In the genomic region with DNA sequence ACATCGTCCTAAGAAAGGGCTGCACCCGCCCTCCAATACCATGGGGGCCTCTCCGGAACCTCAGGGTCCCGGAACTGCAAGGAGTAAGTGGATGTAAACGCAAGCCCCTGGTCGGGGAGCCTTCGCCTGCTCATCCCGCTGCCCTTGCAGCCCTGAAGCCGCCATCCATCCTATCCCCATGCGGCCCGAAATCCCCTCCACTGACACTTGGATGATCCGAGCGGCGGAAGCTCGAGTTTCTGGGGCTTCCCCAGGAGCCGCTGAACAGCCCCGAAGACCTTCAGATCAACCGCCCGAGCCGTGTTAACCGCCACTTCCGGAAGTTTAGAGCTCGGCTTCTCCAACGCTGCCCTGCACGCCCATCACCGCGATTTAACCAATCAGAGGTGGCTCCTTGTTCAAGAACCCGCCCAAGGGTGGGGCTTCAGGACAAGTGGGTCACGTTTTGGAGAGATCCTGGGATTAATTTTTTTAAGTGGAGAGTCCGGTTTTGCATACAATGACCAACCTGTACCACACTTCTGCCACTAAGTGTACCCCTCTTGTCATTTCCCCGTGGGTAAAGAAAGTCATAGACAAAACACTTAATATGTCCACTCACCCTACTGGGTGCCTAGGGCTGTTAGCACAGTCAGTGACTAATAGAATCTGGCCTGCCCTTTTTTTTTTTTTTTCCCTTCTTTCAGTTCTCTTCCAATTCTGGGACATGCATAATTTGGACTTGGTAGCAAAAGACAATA, we compare ENCODE assay signal across 8 mouse cellular contexts. TPM values are rescaled to one million over a fixed set of nuclear protein-coding genes. Genes with fewer than 3 reads are reported as not detected.
DNase-seq lines count a peak whose midpoint lies in the region; ATAC-seq and TF ChIP-seq lines count a peak whose summit lies in the region.

No protein-coding gene starts in this region.

- H3K9me3 ChIP-seq in ES-Bruce4 (replicated peaks; ENCODE audit: control insufficient read depth, insufficient read depth, low read length, poor library complexity, severe bottlenecking), result no peaks in the 10 kb centered on the region
- H3K9me3 ChIP-seq in forebrain, embryonic 14.5 days (replicated peaks; ENCODE audit: control insufficient read depth, low read length), result no peaks in the 10 kb centered on the region
- H3K9me3 ChIP-seq in neural tube, embryonic 15.5 days (replicated peaks), result no peaks in the 10 kb centered on the region

- no peak for TF ChIP-seq POLR2A in ES-Bruce4 (IDR thresholded peaks at IDR 0.05; ENCODE audit: insufficient read depth, low read length)

- no peak overlapping the region for H3K27ac ChIP-seq in ES-Bruce4 (ENCODE audit: insufficient read depth, low read length)
- peak overlapping the region; percentile 52 for H3K27ac ChIP-seq in forebrain, embryonic 14.5 days (ENCODE audit: low read depth, low read length)
- peak overlapping the region; percentile 79 for H3K27ac ChIP-seq in neural tube, embryonic 15.5 days (replicated peaks)

- H3K4me1 ChIP-seq in ES-Bruce4 (ENCODE audit: control insufficient read depth, insufficient read depth, low read length), result no peaks in the 10 kb centered on the region
- peaks cover 4% of the 10 kb centered on the region; the same call in 1 of the 2 replicates for H3K4me1 ChIP-seq in forebrain, embryonic 14.5 days (ENCODE audit: control insufficient read depth, insufficient read depth, low read length)
- peaks cover 6% of the 10 kb centered on the region for H3K4me1 ChIP-seq in neural tube, embryonic 15.5 days

- H3K4me2 ChIP-seq in forebrain, embryonic 14.5 days (ENCODE audit: low read length), result peak overlapping the region; percentile 92
- H3K4me2 ChIP-seq in neural tube, embryonic 15.5 days, result peak overlapping the region; percentile 73

- peak; percentile 98 for DNase-seq in forebrain, embryonic 14.5 days (ENCODE audit: low spot score)
- DNase-seq in heart, postnatal 14 days, result peak; percentile 97 to 99
- peak; percentile 98 for DNase-seq in layer of hippocampus, adult 11-12 months (ENCODE audit: low spot score)
- DNase-seq in lung, adult 18-20 months, result peak; percentile 98
- DNase-seq in testis, postnatal 14 days (ENCODE audit: low spot score), result peak; percentile 95

- peak overlapping the region; percentile 93 for H3K4me3 ChIP-seq in ES-Bruce4 (ENCODE audit: low read depth, low read length)
- H3K4me3 ChIP-seq in forebrain, embryonic 14.5 days (ENCODE audit: low read depth, low read length), result peak overlapping the region; percentile 68
- H3K4me3 ChIP-seq in neural tube, embryonic 15.5 days (replicated peaks), result peak overlapping the region; percentile 64

- peak overlapping the region; percentile 83 for H3K9ac ChIP-seq in ES-Bruce4 (ENCODE audit: low read depth, poor library complexity, severe bottlenecking)
- peak overlapping the region; percentile 89 for H3K9ac ChIP-seq in forebrain, embryonic 14.5 days (ENCODE audit: low read length)
- H3K9ac ChIP-seq in neural tube, embryonic 15.5 days (replicated peaks), result peak overlapping the region; percentile 73

- no peaks in the 10 kb centered on the region for H3K27me3 ChIP-seq in ES-Bruce4 (ENCODE audit: control insufficient read depth, insufficient read depth, low read length, poor library complexity, severe bottlenecking)
- no peaks in the 10 kb centered on the region for H3K27me3 ChIP-seq in forebrain, embryonic 14.5 days (replicated peaks; ENCODE audit: control insufficient read depth, insufficient read depth, low read length)
- no peaks in the 10 kb centered on the region for H3K27me3 ChIP-seq in neural tube, embryonic 15.5 days (replicated peaks)

- peaks cover 4% of the 10 kb centered on the region; the same call in 1 of the 2 replicates for H3K36me3 ChIP-seq in ES-Bruce4 (ENCODE audit: control insufficient read depth, insufficient read depth, low read length, poor library complexity, severe bottlenecking)
- peaks cover 5% of the 10 kb centered on the region; the same call in 1 of the 2 replicates for H3K36me3 ChIP-seq in forebrain, embryonic 14.5 days (ENCODE audit: control insufficient read depth, insufficient read depth, low read length)
- no peaks in the 10 kb centered on the region for H3K36me3 ChIP-seq in neural tube, embryonic 15.5 days

- TF ChIP-seq EP300 in ES-Bruce4 (IDR thresholded peaks at IDR 0.05; ENCODE audit: insufficient read depth, low read depth, low read length), result no peak

- no peak for TF ChIP-seq CTCF in ES-Bruce4 (IDR thresholded peaks at IDR 0.05; ENCODE audit: low read depth, low read length)

- intact Hi-C loops in heart, postnatal 14 days (cut with DNase I), result loop anchor here (2.0 kb wide), 1 partner anchor 13 kb away; no protein-coding TSS in a partner anchor

- ATAC-seq in cerebellum, adult (ENCODE audit: insufficient number of reproducible peaks, low FRiP score, low TSS enrichment), result peak; percentile 99
- peak; percentile 99 for ATAC-seq in forebrain, embryonic 14.5 days
- peak; percentile 99 for ATAC-seq in neural tube, embryonic 15.5 days (ENCODE audit: low FRiP score)

- WGBS in forebrain, embryonic 14.5 days, result under 1% methylated on average over 31 of the region's 31 CpGs
- WGBS in neural tube, embryonic 15.5 days, result under 1% methylated on average over 31 of the region's 31 CpGs

RNA-seq across cellular contexts. Expression of gene Acyp1, which starts 8.0 kb away (rescaled TPM):
- 47.1 and 53.7 TPM in 2 replicates for polyA plus RNA-seq in ES-Bruce4 (2011; ENCODE audit: insufficient read depth, insufficient read length, low read depth, missing spikeins)
- 60.3 and 65.9 TPM in 2 replicates for polyA plus RNA-seq in forebrain, embryonic 14.5 days (2014; fragmentation: Nextera tagmentation; extraction: Ambion mirVana)
- 10 to 100 TPM; 19.2 to 20.3 TPM for total RNA-seq in heart, postnatal 14 days (2021)
- 53.3 and 53.5 TPM in 2 replicates for polyA plus RNA-seq in neural tube, embryonic 15.5 days (2015; fragmentation: Nextera tagmentation; extraction: Ambion mirVana)

RNA-seq across cellular contexts. Expression of gene Zc2hc1c, which starts 8.1 kb away (rescaled TPM):
- 0.84 and 0.88 TPM in 2 replicates for polyA plus RNA-seq in ES-Bruce4 (2011; ENCODE audit: insufficient read depth, insufficient read length, low read depth, missing spikeins)
- 0.95 and 1.4 TPM in 2 replicates for polyA plus RNA-seq in forebrain, embryonic 14.5 days (2014; fragmentation: Nextera tagmentation; extraction: Ambion mirVana)
- total RNA-seq in heart, postnatal 14 days (2021), result 1 to 10 TPM; 1.5 to 2.2 TPM
- polyA plus RNA-seq in neural tube, embryonic 15.5 days (2015; fragmentation: Nextera tagmentation; extraction: Ambion mirVana), result 1.4 TPM in 2 replicates

RNA-seq across cellular contexts. Expression of gene Mlh3, which starts 9.9 kb away (rescaled TPM):
- polyA plus RNA-seq in ES-Bruce4 (2011; ENCODE audit: insufficient read depth, insufficient read length, low read depth, missing spikeins), result 13.1 and 15.7 TPM in 2 replicates
- polyA plus RNA-seq in forebrain, embryonic 14.5 days (2014; fragmentation: Nextera tagmentation; extraction: Ambion mirVana), result 9.0 and 11.1 TPM in 2 replicates
- 1 to 10 TPM; 8.3 to 8.6 TPM for total RNA-seq in heart, postnatal 14 days (2021)
- 8.5 and 9.0 TPM in 2 replicates for polyA plus RNA-seq in neural tube, embryonic 15.5 days (2015; fragmentation: Nextera tagmentation; extraction: Ambion mirVana)

RNA-seq across cellular contexts. Expression of gene Nek9, which starts 58.9 kb away (rescaled TPM):
- polyA plus RNA-seq in ES-Bruce4 (2011; ENCODE audit: insufficient read depth, insufficient read length, low read depth, missing spikeins), result 42.3 and 43.2 TPM in 2 replicates
- polyA plus RNA-seq in forebrain, embryonic 14.5 days (2014; fragmentation: Nextera tagmentation; extraction: Ambion mirVana), result 9.5 and 10.4 TPM in 2 replicates
- 10 to 100 TPM; 75.6 to 75.8 TPM for total RNA-seq in heart, postnatal 14 days (2021)
- 9.5 and 12.2 TPM in 2 replicates for polyA plus RNA-seq in neural tube, embryonic 15.5 days (2015; fragmentation: Nextera tagmentation; extraction: Ambion mirVana)
